Mouse (Mus musculus) small intestine, adult 2 months (tissue): ENCODE data around the gene Slc7a3.

Experiments
- CTCF ChIP-seq: fragments of 200-500 bp; IDR thresholded peaks from 2 replicates; pipeline ENCODE4 v1.5.1; 2012; ENCODE audit warnings: low read depth, mild to moderate bottlenecking, control low read depth, inconsistent platforms, low read length, moderate library complexity, mixed read lengths; ENCODE audit not compliant: insufficient replicate concordance, insufficient read length; ENCODE audit errors: extremely low read depth
- POLR2A ChIP-seq: fragments of 200-500 bp; IDR thresholded peaks from 2 replicates; pipeline ENCODE4 v1.6.1; 2012; ENCODE audit warnings: low read depth, mild to moderate bottlenecking, control low read depth, inconsistent platforms, low read length, moderate library complexity

DNA sequence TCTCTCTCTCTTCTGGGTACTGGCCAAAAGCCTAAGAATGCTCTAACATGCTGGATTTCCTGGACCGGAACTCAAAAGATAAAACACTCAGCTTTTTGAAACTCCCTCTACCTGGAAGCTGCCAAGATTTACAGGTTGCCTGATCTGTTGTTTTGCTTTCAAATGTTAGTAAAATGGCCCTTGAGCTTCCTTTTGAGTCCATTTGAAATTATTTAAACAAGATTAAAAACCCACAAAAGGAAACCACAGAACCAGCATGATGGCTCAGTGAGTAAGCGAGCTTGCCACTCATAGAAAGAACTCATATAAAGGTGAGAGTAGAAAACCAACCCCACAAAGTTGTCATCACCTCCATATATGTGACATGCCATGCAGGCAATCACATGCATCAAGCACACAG is 42.7 kb upstream of the Slc7a3 start:
- TF ChIP-seq CTCF: no peak
- TF ChIP-seq POLR2A: no peak
